Mouse (Mus musculus): ENCODE data around the gene Wap. TPM values are rescaled to one million over a fixed set of nuclear protein-coding genes. Genes with fewer than 3 reads are reported as not detected.

Gene Wap
- polyA plus RNA-seq (2015; fragmentation: Nextera tagmentation; extraction: Ambion mirVana) = not detected in 2 replicates

GRCm38 (mm10) chr11:6638537-6638936, at the start of gene Wap:
TSS of gene Wap (minus strand) at chr11:6638637.
- no peak within 1 kb of the TSS for H3K4me3 ChIP-seq
- no peaks in the 10 kb centered on the region for H3K36me3 ChIP-seq
- no peak within 1 kb of the TSS for H3K9ac ChIP-seq (replicated peaks)
- no peak within 1 kb of the TSS for H3K4me2 ChIP-seq (replicated peaks)
- WGBS = 96% methylated on average over 4 of the region's 4 CpGs
- H3K9me3 ChIP-seq = no peaks in the 10 kb centered on the region
- no peaks in the 10 kb centered on the region for H3K27me3 ChIP-seq
- no peak within 1 kb of the TSS for H3K27ac ChIP-seq (replicated peaks)
- H3K4me1 ChIP-seq = no peaks in the 10 kb centered on the region
- ATAC-seq (replicated peaks) = no peak

- Histone ChIP-seq H3K9ac (replicated peaks) (no peak overlapping the region), H3K27me3 (no peaks in the 10 kb centered on the region), H3K9me3 (no peaks in the 10 kb centered on the region), H3K36me3 (no peaks in the 10 kb centered on the region), H3K4me1 (no peaks in the 10 kb centered on the region), H3K4me3 (no peak overlapping the region), H3K27ac (replicated peaks) (no peak overlapping the region), H3K4me2 (replicated peaks) (no peak overlapping the region)
- WGBS = 39% methylated on average over 3 of the region's 3 CpGs
- ATAC-seq (replicated peaks) = no peak
Measured at GRCm38 (mm10) chr11:6684741-6685140, 46.3 kb upstream of the Wap start.

- Histone ChIP-seq H3K27me3 (no peaks in the 10 kb centered on the region), H3K9me3 (no peaks in the 10 kb centered on the region), H3K4me3 (no peak overlapping the region), H3K4me1 (no peaks in the 10 kb centered on the region), H3K36me3 (no peaks in the 10 kb centered on the region), H3K9ac (replicated peaks) (no peak overlapping the region), H3K27ac (replicated peaks) (no peak overlapping the region), H3K4me2 (replicated peaks) (no peak overlapping the region)
- 35% methylated on average over 10 of the region's 10 CpGs for WGBS
- no peak for ATAC-seq (replicated peaks)
Measured at GRCm38 (mm10) chr11:6680397-6680818, 42.0 kb upstream of the Wap start.

- ATAC-seq (replicated peaks) = no peak
Measured at GRCm38 (mm10) chr11:6679694-6680396, 41.4 kb upstream of the Wap start.

GRCm38 (mm10) chr11:6677530-6677929, 39.1 kb upstream of the Wap start:
- Histone ChIP-seq H3K36me3 (no peaks in the 10 kb centered on the region), H3K9ac (replicated peaks) (no peak overlapping the region), H3K27ac (replicated peaks) (no peak overlapping the region), H3K4me1 (no peaks in the 10 kb centered on the region), H3K9me3 (no peaks in the 10 kb centered on the region), H3K27me3 (no peaks in the 10 kb centered on the region), H3K4me3 (no peak overlapping the region), H3K4me2 (replicated peaks) (no peak overlapping the region)
- peak; percentile 53 for ATAC-seq (replicated peaks)
- 17% methylated on average over 7 of the region's 7 CpGs for WGBS

More at GRCm38 (mm10) chr11:6679694-6680396, 41.4 kb upstream of the Wap start:
- no peak overlapping the region for H3K9ac ChIP-seq (replicated peaks)
- H3K27ac ChIP-seq (replicated peaks) = no peak overlapping the region
- H3K27me3 ChIP-seq = no peaks in the 10 kb centered on the region
- no peak overlapping the region for H3K4me3 ChIP-seq
- no peaks in the 10 kb centered on the region for H3K4me1 ChIP-seq
- no peak overlapping the region for H3K4me2 ChIP-seq (replicated peaks)
- WGBS = 75% methylated on average over 17 of the region's 17 CpGs
- H3K36me3 ChIP-seq = no peaks in the 10 kb centered on the region
- no peaks in the 10 kb centered on the region for H3K9me3 ChIP-seq

- no peaks in the 10 kb centered on the region for H3K4me1 ChIP-seq
Measured at GRCm38 (mm10) chr11:6676641-6677040, 38.2 kb upstream of the Wap start.

GRCm38 (mm10) chr11:6675402-6675801, 37.0 kb upstream of the Wap start:
- Histone ChIP-seq H3K27me3 (no peaks in the 10 kb centered on the region), H3K9ac (replicated peaks) (no peak overlapping the region), H3K4me2 (replicated peaks) (no peak overlapping the region), H3K9me3 (no peaks in the 10 kb centered on the region), H3K36me3 (no peaks in the 10 kb centered on the region), H3K27ac (replicated peaks) (no peak overlapping the region), H3K4me3 (no peak overlapping the region), H3K4me1 (no peaks in the 10 kb centered on the region)
- no peak for ATAC-seq (replicated peaks)
- 79% methylated on average over 7 of the region's 7 CpGs for WGBS

More at GRCm38 (mm10) chr11:6676641-6677040, 38.2 kb upstream of the Wap start:
- no peak for ATAC-seq (replicated peaks)
- Histone ChIP-seq H3K27ac (replicated peaks) (no peak overlapping the region), H3K27me3 (no peaks in the 10 kb centered on the region), H3K36me3 (no peaks in the 10 kb centered on the region), H3K4me3 (no peak overlapping the region), H3K4me2 (replicated peaks) (no peak overlapping the region), H3K9me3 (no peaks in the 10 kb centered on the region), H3K9ac (replicated peaks) (no peak overlapping the region)
- WGBS = 89% methylated on average over 9 of the region's 9 CpGs

GRCm38 (mm10) chr11:6674701-6675100, 36.3 kb upstream of the Wap start:
- 88% methylated on average over 9 of the region's 9 CpGs for WGBS

GRCm38 (mm10) chr11:6670826-6671225, 32.4 kb upstream of the Wap start:
- 93% methylated on average over 4 of the region's 4 CpGs for WGBS
- no peak overlapping the region for H3K4me2 ChIP-seq (replicated peaks)
- H3K4me3 ChIP-seq = no peak overlapping the region
- H3K27me3 ChIP-seq = no peaks in the 10 kb centered on the region
- no peaks in the 10 kb centered on the region for H3K36me3 ChIP-seq
- ATAC-seq (replicated peaks) = no peak
- no peak overlapping the region for H3K27ac ChIP-seq (replicated peaks)
- no peaks in the 10 kb centered on the region for H3K9me3 ChIP-seq
- no peak overlapping the region for H3K9ac ChIP-seq (replicated peaks)
- H3K4me1 ChIP-seq = no peaks in the 10 kb centered on the region

More at GRCm38 (mm10) chr11:6674701-6675100, 36.3 kb upstream of the Wap start:
- Histone ChIP-seq H3K27ac (replicated peaks) (no peak overlapping the region), H3K4me1 (no peaks in the 10 kb centered on the region), H3K9me3 (no peaks in the 10 kb centered on the region), H3K27me3 (no peaks in the 10 kb centered on the region), H3K4me2 (replicated peaks) (no peak overlapping the region), H3K9ac (replicated peaks) (no peak overlapping the region), H3K4me3 (no peak overlapping the region), H3K36me3 (no peaks in the 10 kb centered on the region)
- ATAC-seq (replicated peaks) = no peak

- 55% methylated on average over 2 of the region's 2 CpGs for WGBS
- H3K9ac ChIP-seq (replicated peaks) = no peak overlapping the region
- no peaks in the 10 kb centered on the region for H3K9me3 ChIP-seq
- no peak overlapping the region for H3K27ac ChIP-seq (replicated peaks)
- no peak overlapping the region for H3K4me2 ChIP-seq (replicated peaks)
- no peaks in the 10 kb centered on the region for H3K4me1 ChIP-seq
- H3K27me3 ChIP-seq = no peaks in the 10 kb centered on the region
- H3K36me3 ChIP-seq = no peaks in the 10 kb centered on the region
- ATAC-seq (replicated peaks) = no peak
- no peak overlapping the region for H3K4me3 ChIP-seq
Measured at GRCm38 (mm10) chr11:6670044-6670443, 31.6 kb upstream of the Wap start.

- H3K27me3 ChIP-seq = no peaks in the 10 kb centered on the region
- H3K4me1 ChIP-seq = no peaks in the 10 kb centered on the region
- H3K36me3 ChIP-seq = no peaks in the 10 kb centered on the region
- no peak for ATAC-seq (replicated peaks)
- no peak overlapping the region for H3K4me3 ChIP-seq
- H3K27ac ChIP-seq (replicated peaks) = no peak overlapping the region
- H3K9ac ChIP-seq (replicated peaks) = no peak overlapping the region
- no peaks in the 10 kb centered on the region for H3K9me3 ChIP-seq
- H3K4me2 ChIP-seq (replicated peaks) = no peak overlapping the region
- 38% methylated on average over 9 of the region's 9 CpGs for WGBS
Measured at GRCm38 (mm10) chr11:6669041-6669440, 30.6 kb upstream of the Wap start.

- no peaks in the 10 kb centered on the region for H3K9me3 ChIP-seq
- no peaks in the 10 kb centered on the region for H3K36me3 ChIP-seq
- no peak overlapping the region for H3K4me2 ChIP-seq (replicated peaks)
- no peak overlapping the region for H3K4me3 ChIP-seq
- H3K27ac ChIP-seq (replicated peaks) = no peak overlapping the region
- no peaks in the 10 kb centered on the region for H3K27me3 ChIP-seq
- H3K9ac ChIP-seq (replicated peaks) = no peak overlapping the region
- ATAC-seq (replicated peaks) = no peak
- no peaks in the 10 kb centered on the region for H3K4me1 ChIP-seq
- 79% methylated on average over 2 of the region's 2 CpGs for WGBS
Measured at GRCm38 (mm10) chr11:6666634-6667033, 28.2 kb upstream of the Wap start.

- Histone ChIP-seq H3K4me3 (no peak overlapping the region), H3K27ac (replicated peaks) (no peak overlapping the region), H3K9me3 (no peaks in the 10 kb centered on the region), H3K4me2 (replicated peaks) (no peak overlapping the region), H3K9ac (replicated peaks) (no peak overlapping the region), H3K36me3 (no peaks in the 10 kb centered on the region), H3K4me1 (peaks cover 6% of the 10 kb centered on the region), H3K27me3 (no peaks in the 10 kb centered on the region)
- ATAC-seq (replicated peaks) = no peak
- WGBS = 73% methylated on average over 14 of the region's 14 CpGs
Measured at GRCm38 (mm10) chr11:6661206-6661605, 22.8 kb upstream of the Wap start.
